Mouse (Mus musculus): ENCODE measurements around the gene Hsf2bp.

Gene Hsf2bp

DNA sequence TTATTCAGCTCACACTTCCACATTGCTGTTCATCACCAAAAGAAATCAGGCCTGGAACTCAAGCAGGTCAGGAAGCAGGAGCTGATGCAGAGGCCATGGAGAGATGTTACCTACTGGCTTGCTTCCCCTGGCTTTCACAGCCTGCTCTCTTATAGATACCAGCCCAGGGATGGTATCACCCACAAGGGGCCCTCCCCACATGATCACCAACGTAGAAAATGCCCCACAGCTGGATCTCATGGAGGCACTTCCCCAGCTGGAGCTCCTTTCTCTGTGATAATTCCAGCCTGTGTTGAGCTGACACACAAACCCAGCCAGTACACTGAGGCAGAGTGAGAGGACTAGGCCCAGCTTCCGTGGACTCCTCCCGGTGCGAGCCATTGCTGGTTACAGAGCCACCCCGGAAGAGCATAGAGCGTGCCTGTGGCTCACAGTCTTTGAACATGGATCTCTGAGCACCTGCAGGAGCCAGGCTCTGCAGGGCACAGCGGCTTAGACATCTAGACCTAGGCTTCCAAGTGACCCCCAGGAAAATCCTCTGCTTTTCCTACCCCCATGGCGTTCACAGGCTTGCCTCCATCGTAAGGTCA, 130.9 kb downstream of the Hsf2bp start:
- no peak for DNase-seq (ENCODE audit: low read depth)

DNA sequence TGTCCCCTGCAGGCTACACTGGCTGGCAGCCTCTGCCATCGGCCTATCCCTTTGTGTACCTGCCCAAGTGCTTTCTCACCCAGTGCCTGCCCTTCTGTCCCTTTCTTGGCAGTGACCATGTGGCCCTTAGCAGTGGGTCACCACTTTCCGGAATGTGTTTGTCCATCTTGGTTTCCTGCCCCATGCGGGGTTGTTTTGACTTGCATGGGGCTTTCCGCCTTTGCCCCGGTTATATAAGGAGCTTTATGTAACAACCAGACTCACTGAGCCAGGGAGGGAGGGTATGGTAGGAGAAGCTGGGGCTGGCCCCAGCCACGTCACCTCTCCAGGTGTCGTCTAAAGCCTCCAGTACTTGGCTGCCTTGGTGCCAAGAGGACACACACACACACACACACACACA, 132.1 kb downstream of the Hsf2bp start:
- no peak for DNase-seq (ENCODE audit: low read depth)

DNA sequence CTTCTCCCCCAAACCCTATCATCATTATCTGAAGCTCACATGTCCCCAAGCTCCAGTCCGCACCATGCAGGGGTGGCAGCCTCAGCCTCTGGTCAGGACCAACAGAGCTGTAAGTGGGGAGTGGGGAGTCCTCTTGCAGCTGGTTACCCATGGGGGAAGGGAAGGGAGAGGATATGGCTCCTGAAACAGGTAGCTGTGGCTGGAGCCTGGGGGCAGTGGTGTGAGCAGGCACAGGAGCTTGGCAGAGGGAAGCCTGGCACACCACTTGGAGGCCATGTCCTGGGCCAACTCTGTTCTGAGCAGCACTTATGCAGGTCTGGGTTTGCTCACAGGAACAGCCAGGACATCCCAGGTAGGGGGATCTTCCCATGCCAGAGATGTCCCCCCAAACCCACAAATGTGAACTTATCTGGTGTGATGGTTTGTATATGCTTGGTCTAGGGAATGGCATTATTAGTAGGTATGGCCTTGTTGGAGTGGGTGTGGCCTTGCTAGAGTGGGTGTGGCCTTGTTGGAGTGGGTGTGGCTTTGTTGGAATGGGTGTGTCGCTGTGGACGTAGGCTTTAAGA, 133.4 kb downstream of the Hsf2bp start:
- DNase-seq (ENCODE audit: low read depth) = no peak

DNA sequence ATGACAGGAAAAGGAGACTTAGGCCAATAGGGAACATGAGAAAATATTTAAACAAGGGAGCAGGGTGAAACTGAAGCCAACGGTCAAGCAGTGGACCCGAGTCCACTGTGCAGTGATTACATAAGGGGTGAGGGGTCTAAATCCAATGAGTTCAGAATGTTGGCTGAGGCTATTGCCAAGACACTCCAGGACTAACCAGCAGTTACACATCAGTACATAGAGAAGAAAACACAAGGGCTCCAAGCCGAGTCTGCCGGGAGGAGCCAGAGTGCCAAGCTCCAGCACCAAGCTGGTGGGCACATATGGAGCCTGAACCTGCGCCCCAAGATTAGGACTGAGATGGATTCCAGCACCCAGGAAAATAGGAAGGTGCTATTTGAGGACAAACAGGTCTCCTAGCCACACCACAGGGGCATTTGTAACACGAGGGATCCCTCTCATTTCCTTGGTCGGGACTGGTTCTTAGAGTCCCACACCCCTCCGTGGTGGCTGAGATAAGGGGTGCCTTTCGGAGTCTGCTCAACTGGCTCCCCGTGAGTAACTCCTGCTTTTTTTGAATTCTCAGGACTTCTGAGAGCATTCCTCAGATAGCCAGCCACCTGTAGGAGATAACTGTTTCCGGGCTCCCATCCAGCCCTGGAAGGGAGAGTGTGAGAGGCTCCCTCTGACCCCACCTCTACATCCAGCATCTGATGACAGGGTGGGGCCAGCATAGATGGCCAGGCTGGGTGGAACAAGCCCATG, 134.5 kb downstream of the Hsf2bp start:
- no peak for DNase-seq (ENCODE audit: low read depth)

DNA sequence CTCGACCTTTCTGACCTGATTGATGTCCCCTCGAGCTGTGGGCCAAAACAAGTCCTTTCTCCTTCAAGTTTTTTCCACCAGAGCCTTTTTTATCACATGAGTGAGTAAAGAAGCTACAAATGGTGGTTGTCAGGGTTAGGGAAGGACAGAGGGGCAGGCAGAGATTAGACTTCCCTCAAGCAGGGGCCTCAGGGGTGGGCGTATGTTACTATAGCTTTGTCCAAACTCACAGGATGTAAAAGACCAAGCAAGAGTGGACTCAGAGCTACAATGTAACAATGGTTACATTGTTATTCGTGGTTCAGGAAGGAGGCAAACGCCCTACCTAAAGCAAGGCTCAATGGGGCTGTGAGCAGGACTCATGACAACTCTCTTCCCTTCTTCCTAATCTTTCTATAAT, 137.2 kb downstream of the Hsf2bp start:
- DNase-seq (ENCODE audit: low read depth) = no peak

DNA sequence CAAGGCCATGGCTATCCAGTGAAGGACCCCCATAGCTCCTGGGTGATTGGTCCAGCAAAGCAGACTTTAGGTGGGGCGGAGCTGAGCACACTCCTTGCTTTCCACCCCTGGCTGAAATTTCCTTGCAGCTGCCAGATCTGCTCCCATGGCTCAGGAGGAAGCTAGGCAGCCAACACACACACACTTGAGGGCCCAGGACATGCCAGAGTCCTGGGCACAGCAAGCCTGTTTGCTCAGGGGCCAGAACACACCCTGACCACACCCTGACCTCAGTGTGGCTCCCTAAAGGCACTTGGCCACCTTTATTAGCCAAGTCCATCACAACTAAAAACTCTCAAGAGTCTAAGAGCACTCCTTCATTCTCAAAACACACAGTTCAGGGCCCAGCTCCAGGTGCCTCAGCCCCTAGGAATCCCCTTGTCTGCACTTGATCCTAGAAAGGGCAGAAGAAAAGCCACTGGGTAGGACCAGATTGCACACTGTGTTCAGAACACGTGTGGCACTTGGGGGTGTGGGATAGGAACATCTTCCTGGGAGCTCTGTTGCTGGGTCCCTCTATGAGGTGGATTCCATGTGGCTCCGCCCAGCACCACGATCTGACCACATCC, 138.9 kb downstream of the Hsf2bp start:
- DNase-seq (ENCODE audit: low read depth) = no peak

DNA sequence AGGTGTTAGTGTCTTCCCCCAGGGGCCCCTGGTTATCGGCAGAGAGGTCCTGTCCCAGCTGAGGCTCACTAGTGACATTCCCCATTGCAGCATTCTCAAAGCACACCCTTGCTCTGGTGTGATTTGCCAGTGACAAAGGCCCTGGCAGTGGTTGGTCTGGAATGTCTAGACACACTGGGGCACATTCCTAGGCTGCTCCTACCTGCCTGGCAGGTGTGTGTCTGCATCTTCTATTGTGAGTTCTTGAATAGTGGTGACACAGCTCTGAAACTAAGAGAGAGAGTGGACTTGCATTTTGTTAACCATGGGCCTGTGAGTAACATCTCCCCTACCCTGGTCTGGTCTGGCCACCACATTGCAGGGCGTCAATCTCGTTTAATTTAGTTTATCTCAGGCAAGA, 139.4 kb downstream of the Hsf2bp start:
- no peak for DNase-seq (ENCODE audit: low read depth)

DNA sequence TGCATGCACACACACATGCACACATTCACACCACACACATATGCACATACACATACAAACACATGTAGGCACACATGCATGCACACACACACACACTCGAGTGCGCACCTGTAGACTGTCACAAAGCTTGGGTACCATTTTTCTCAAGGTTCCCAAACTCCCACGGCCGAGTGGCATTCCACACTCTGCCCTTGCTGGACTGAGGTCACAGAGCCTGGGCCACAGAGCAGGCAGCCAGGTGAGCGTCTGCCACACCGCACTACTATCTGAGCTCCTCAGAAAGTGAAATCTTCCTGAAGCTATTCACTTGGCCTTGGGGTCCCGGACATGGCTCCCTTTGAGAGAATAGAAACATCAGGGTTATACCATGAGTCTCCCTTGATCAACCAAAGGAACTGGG, 139.8 kb downstream of the Hsf2bp start:
- DNase-seq (ENCODE audit: low read depth) = no peak
